Mouse (Mus musculus) ES-Bruce4 (cell line): ENCODE results near the gene Olfr108.

ENCODE experiments used
- CTCF ChIP-seq: IDR thresholded peaks from one replicate; pipeline ENCODE4 v1.8.1; 2011; ENCODE audit warnings: low read depth, low read length
- POLR2A ChIP-seq: IDR thresholded peaks from one replicate; pipeline ENCODE4 v1.8.1; 2011; ENCODE audit warnings: low read length; ENCODE audit not compliant: insufficient read depth

DNA sequence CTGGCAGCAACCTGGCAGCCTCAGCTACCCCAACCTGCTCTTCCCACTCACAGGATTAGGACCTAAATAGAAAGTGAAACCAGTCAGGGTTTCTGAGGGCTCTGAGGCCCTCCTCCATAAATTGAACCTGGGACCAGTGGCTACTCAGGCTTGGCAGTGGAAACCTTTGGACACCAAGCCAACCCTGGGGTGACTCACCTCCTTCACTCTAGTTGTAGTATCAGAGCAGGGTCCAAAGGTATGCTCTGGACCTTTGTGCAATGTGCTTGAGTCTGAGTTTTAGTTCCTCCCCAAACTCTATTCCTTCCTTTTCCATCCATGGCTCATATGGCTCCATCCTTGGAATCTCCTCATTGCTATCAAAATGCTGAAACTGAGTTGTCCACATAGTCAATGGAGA, 31.9 kb upstream of the Olfr108 start:
- TF ChIP-seq POLR2A, result no peak
- TF ChIP-seq CTCF, result no peak
